ENCODE assay signal across 8 mouse cellular contexts in genomic region chr16:22266384-22266783, GRCm38 (mm10). TPM values are rescaled to one million over a fixed set of nuclear protein-coding genes. Genes with fewer than 3 reads are reported as not detected.
DNase-seq lines count a peak whose midpoint lies in the region; ATAC-seq and TF ChIP-seq lines count a peak whose summit lies in the region.

No protein-coding gene starts in this region.

- DNase-seq in lung, embryonic 14.5 days, result no peak
- DNase-seq in lung, postnatal 4 days, result no peak
- DNase-seq in ovary, postnatal 14 days (ENCODE audit: low spot score), result no peak
- DNase-seq in testis, postnatal 10 days (ENCODE audit: low spot score), result no peak
- no peak for DNase-seq in urinary bladder, adult 2 months (ENCODE audit: low spot score)

- peak overlapping the region; percentile 70 for H3K4me2 ChIP-seq in lung, embryonic 14.5 days
- peak overlapping the region; percentile 69 for H3K4me2 ChIP-seq in embryonic facial prominence, embryonic 15.5 days (replicated peaks)
- peak overlapping the region; percentile 64 for H3K4me2 ChIP-seq in limb, embryonic 12.5 days

- no peak for TF ChIP-seq CTCF in lung, embryonic 14.5 days (IDR thresholded peaks at IDR 0.05; ENCODE audit: low read depth)
- TF ChIP-seq CTCF in small intestine, adult 2 months (IDR thresholded peaks at IDR 0.05; ENCODE audit: extremely low read depth, insufficient read length, insufficient replicate concordance, low read depth, low read length), result no peak

- no peak for TF ChIP-seq POLR2A in small intestine, adult 2 months (IDR thresholded peaks at IDR 0.05; ENCODE audit: low read depth, low read length)

- no peaks in the 10 kb centered on the region for H3K36me3 ChIP-seq in lung, embryonic 14.5 days (ENCODE audit: insufficient read depth)
- H3K36me3 ChIP-seq in embryonic facial prominence, embryonic 15.5 days, result no peaks in the 10 kb centered on the region
- no peaks in the 10 kb centered on the region for H3K36me3 ChIP-seq in limb, embryonic 12.5 days
- no peaks in the 10 kb centered on the region for H3K36me3 ChIP-seq in small intestine, adult 2 months (ENCODE audit: control insufficient read depth, insufficient read depth, low read length)

- peak overlapping the region; percentile 99 for H3K4me3 ChIP-seq in lung, embryonic 14.5 days (ENCODE audit: low read depth, low read length)
- peak overlapping the region; percentile 93 for H3K4me3 ChIP-seq in embryonic facial prominence, embryonic 15.5 days (replicated peaks)
- peak overlapping the region; percentile 80 for H3K4me3 ChIP-seq in limb, embryonic 12.5 days (replicated peaks)
- no peak overlapping the region for H3K4me3 ChIP-seq in small intestine, adult 2 months (ENCODE audit: low read depth, low read length)

- ATAC-seq in lung, embryonic 14.5 days (ENCODE audit: insufficient read depth), result peak; percentile 19; the same call in 1 of the 2 replicates
- no peak for ATAC-seq in embryonic facial prominence, embryonic 15.5 days (ENCODE audit: insufficient number of reproducible peaks, low FRiP score, low TSS enrichment, low read depth)
- ATAC-seq in limb, embryonic 12.5 days (ENCODE audit: insufficient number of reproducible peaks, insufficient read depth, low FRiP score, low TSS enrichment, low read depth), result 0 out of 2 replicates have a peak, but pooled peaks have one; percentile 2

- H3K27me3 ChIP-seq in lung, embryonic 14.5 days (ENCODE audit: insufficient read depth, low read length), result no peaks in the 10 kb centered on the region
- H3K27me3 ChIP-seq in embryonic facial prominence, embryonic 15.5 days, result no peaks in the 10 kb centered on the region
- no peaks in the 10 kb centered on the region for H3K27me3 ChIP-seq in limb, embryonic 12.5 days
- H3K27me3 ChIP-seq in small intestine, adult 2 months (ENCODE audit: control insufficient read depth, insufficient read depth, low read length), result no peaks in the 10 kb centered on the region

- peak overlapping the region; percentile 98 for H3K27ac ChIP-seq in lung, embryonic 14.5 days (ENCODE audit: low read depth)
- peak overlapping the region; percentile 97 for H3K27ac ChIP-seq in embryonic facial prominence, embryonic 15.5 days (replicated peaks)
- H3K27ac ChIP-seq in limb, embryonic 12.5 days, result peak overlapping the region; percentile 97
- H3K27ac ChIP-seq in small intestine, adult 2 months (ENCODE audit: insufficient read depth, low read depth, low read length), result peak overlapping the region; percentile 33; the same call in 1 of the 2 replicates

- H3K4me1 ChIP-seq in lung, embryonic 14.5 days (ENCODE audit: insufficient read depth), result no peaks in the 10 kb centered on the region; the same call in 1 of the 2 replicates
- H3K4me1 ChIP-seq in embryonic facial prominence, embryonic 15.5 days, result peaks cover 17% of the 10 kb centered on the region
- H3K4me1 ChIP-seq in limb, embryonic 12.5 days (replicated peaks), result peaks cover 20% of the 10 kb centered on the region; the same call in 1 of the 2 replicates
- H3K4me1 ChIP-seq in small intestine, adult 2 months (ENCODE audit: control insufficient read depth, insufficient read depth, insufficient read length, low read length), result no peaks in the 10 kb centered on the region

- peak overlapping the region; percentile 98 for H3K9ac ChIP-seq in lung, embryonic 14.5 days
- peak overlapping the region; percentile 47 for H3K9ac ChIP-seq in embryonic facial prominence, embryonic 15.5 days
- peak overlapping the region; percentile 98 for H3K9ac ChIP-seq in limb, embryonic 12.5 days (replicated peaks)

- 34% methylated on average over 8 of the region's 8 CpGs for WGBS in lung, embryonic 14.5 days
- 33% methylated on average over 8 of the region's 8 CpGs for WGBS in embryonic facial prominence, embryonic 15.5 days
- WGBS in limb, embryonic 12.5 days, result 43% methylated on average over 8 of the region's 8 CpGs
- 14% methylated on average over 8 of the region's 8 CpGs for WGBS in small intestine, adult 2 months

- no peaks in the 10 kb centered on the region for H3K9me3 ChIP-seq in lung, embryonic 14.5 days (ENCODE audit: low read depth, low read length)
- no peaks in the 10 kb centered on the region for H3K9me3 ChIP-seq in embryonic facial prominence, embryonic 15.5 days (replicated peaks)
- H3K9me3 ChIP-seq in limb, embryonic 12.5 days, result no peaks in the 10 kb centered on the region

RNA-seq across cellular contexts. Expression of gene Tra2b, which starts 0.6 kb away (rescaled TPM):
- polyA plus RNA-seq in lung, embryonic 14.5 days (2014; fragmentation: Nextera tagmentation; extraction: Ambion mirVana), result 415 and 429 TPM in 2 replicates
- polyA plus RNA-seq in embryonic facial prominence, embryonic 15.5 days (2015; fragmentation: Nextera tagmentation; extraction: Ambion mirVana), result 306 and 310 TPM in 2 replicates
- 462 and 474 TPM in 2 replicates for polyA plus RNA-seq in limb, embryonic 12.5 days (2016; fragmentation: Nextera tagmentation; extraction: Ambion mirVana)
- polyA plus RNA-seq in small intestine, adult 2 months (2012; rRNA removed), result 6.2 and 8.9 TPM in 2 replicates
- 78.6 and 86.4 TPM in 2 replicates for polyA plus RNA-seq in urinary bladder, adult 2 months (2012; rRNA removed)

Comparison
In these comparisons a context has a peak if more than half of its experiments do, and no peak if none do; other contexts are left out.
1. H3K27ac ChIP-seq: peak in every context shown above with its lines; median percentile 98 in lung, embryonic 14.5 days; 97 in embryonic facial prominence, embryonic 15.5 days; 97 in limb, embryonic 12.5 days; 33 in small intestine, adult 2 months.
2. H3K9ac ChIP-seq: peak in every context shown above with its lines; median percentile 98 in lung, embryonic 14.5 days; 98 in limb, embryonic 12.5 days; 47 in embryonic facial prominence, embryonic 15.5 days.